Mouse (Mus musculus) liver, embryonic 11.5 days (tissue): Measurements from ENCODE around the gene Rps19. TPM values are rescaled to one million over a fixed set of nuclear protein-coding genes. Genes with fewer than 3 reads are reported as not detected.

ENCODE experiments used
- ATAC-seq: fragments of 200-750 bp; cut with Nextera tagmentation; replicated peaks from 2 replicates; pipeline ENCODE4 v1.8.0; 2017; ENCODE audit warnings: moderate number of reproducible peaks, mild to moderate bottlenecking, moderate TSS enrichment, moderate library complexity; ENCODE audit not compliant: low FRiP score
- DNase-seq: peaks from one replicate; pipeline ENCODE4 v3.0.0-alpha.2; 2017; ENCODE audit warnings: low spot score
- H3K27ac ChIP-seq: fragments of 300-500 bp; sonication (generic); 2 replicates; pipeline ENCODE4 v1.5.1; 2014; ENCODE audit warnings: mild to moderate bottlenecking, low read depth, low read length, control low read depth
- H3K27me3 ChIP-seq: fragments of 300-500 bp; sonication (generic); replicated peaks from 2 replicates; pipeline ENCODE4 v1.6.1; 2014; ENCODE audit warnings: low read length, mixed read lengths; ENCODE audit not compliant: control insufficient read depth, insufficient read depth
- H3K36me3 ChIP-seq: fragments of 300-500 bp; sonication (generic); 2 replicates; pipeline ENCODE4 v1.6.1; 2014; ENCODE audit warnings: mild to moderate bottlenecking, low read length, moderate library complexity, mixed read lengths; ENCODE audit not compliant: control insufficient read depth, insufficient read depth
- H3K4me1 ChIP-seq: fragments of 300-500 bp; sonication (generic); replicated peaks from 2 replicates; pipeline ENCODE4 v1.6.1; 2014; ENCODE audit warnings: low read length, mixed read lengths; ENCODE audit not compliant: control insufficient read depth, insufficient read depth
- H3K4me2 ChIP-seq: fragments of 300-500 bp; sonication (generic); 2 replicates; pipeline ENCODE4 v1.6.1; 2014; ENCODE audit warnings: mild to moderate bottlenecking, control low read depth, moderate library complexity
- H3K4me3 ChIP-seq: fragments of 300-500 bp; sonication (generic); 2 replicates; pipeline ENCODE4 v1.5.1; 2014; ENCODE audit warnings: low read depth, low read length, control low read depth
- H3K9ac ChIP-seq: fragments of 300-500 bp; sonication (generic); 2 replicates; pipeline ENCODE4 v1.6.1; 2014; ENCODE audit warnings: low read depth, low read length, control low read depth
- H3K9me3 ChIP-seq: fragments of 300-500 bp; sonication (generic); 2 replicates; pipeline ENCODE4 v1.6.1; 2016; ENCODE audit warnings: low read length, inconsistent platforms, mixed read lengths; ENCODE audit not compliant: control insufficient read depth
- WGBS: fragments of 180-500 bp; shearing (Covaris S2); extraction: QIAGEN DNeasy Blood & Tissue Kit; methylation state at CpG from one replicate; pipeline ENCODE4 v1.1.7; 2014; 5-methylcytosine and 5-hydroxymethylcytosine counted together
- polyA plus RNA-seq: library from polyadenylated mRNA; unstranded; fragments of >200 nt; fragmentation: Nextera tagmentation; extraction: Ambion mirVana; gene quantifications from 2 replicates; pipeline ENCODE4 v1.2.1, GENCODE M21; 2014

Rps19 gene
- polyA plus RNA-seq, 1 experiment from 2014 or later: 2,620 TPM

- H3K4me3 ChIP-seq: peak overlapping the region; percentile 80
- DNase-seq: no peak
- peaks cover 8% of the 10 kb centered on the region; the same call in 1 of the 2 replicates for H3K36me3 ChIP-seq
- WGBS: 13% methylated on average over 10 of the region's 10 CpGs
- peak overlapping the region; percentile 85 for H3K4me2 ChIP-seq
- peak overlapping the region; percentile 84 for H3K27ac ChIP-seq
- H3K4me1 ChIP-seq: peaks cover 39% of the 10 kb centered on the region
- ATAC-seq: no peak
- no peaks in the 10 kb centered on the region for H3K9me3 ChIP-seq
- peak overlapping the region; percentile 80 for H3K9ac ChIP-seq
- H3K27me3 ChIP-seq: no peaks in the 10 kb centered on the region
These were observed 19.3 kb downstream of the Rps19 start for GRCm38 (mm10) chr7:24903444-24903825.

- peak overlapping the region; percentile 85 for H3K4me2 ChIP-seq
- peak; percentile 91 for DNase-seq
- H3K36me3 ChIP-seq: peaks cover 12% of the 10 kb centered on the region; the same call in 1 of the 2 replicates
- no peaks in the 10 kb centered on the region for H3K9me3 ChIP-seq
- WGBS: under 1% methylated on average over 30 of the region's 30 CpGs
- peak overlapping the region; percentile 80 for H3K4me3 ChIP-seq
- H3K9ac ChIP-seq: peak overlapping the region; percentile 80
- no peaks in the 10 kb centered on the region for H3K27me3 ChIP-seq
- peak; percentile 94 for ATAC-seq
- H3K27ac ChIP-seq: peak overlapping the region; percentile 84
- H3K4me1 ChIP-seq: peaks cover 39% of the 10 kb centered on the region
These were observed 19.9 kb downstream of the Rps19 start for GRCm38 (mm10) chr7:24904070-24904483.

DNA sequence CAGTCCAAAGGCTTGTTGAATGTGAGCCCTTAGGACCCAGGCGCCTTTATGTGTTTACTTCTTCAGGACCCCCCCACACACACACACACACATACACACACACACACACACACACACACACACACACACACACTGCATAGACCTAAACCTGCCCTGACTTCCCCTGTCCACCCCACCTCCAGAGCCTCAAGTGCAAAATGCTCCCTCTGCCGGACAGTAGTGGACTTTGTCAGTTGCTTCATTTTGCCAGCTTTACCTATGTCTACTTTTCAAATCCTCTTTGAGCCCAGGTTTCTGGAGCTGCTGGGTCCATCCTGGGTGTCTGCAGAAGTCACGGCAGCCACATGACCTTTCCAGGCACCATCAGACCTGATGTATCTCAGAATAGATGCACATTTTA lies 20.8 kb downstream of the Rps19 start:
- Histone ChIP-seq H3K9me3 (no peaks in the 10 kb centered on the region), H3K4me3 (peak overlapping the region; percentile 80), H3K4me1 (peaks cover 39% of the 10 kb centered on the region), H3K27ac (peak overlapping the region; percentile 84), H3K36me3 (peaks cover 15% of the 10 kb centered on the region), H3K4me2 (peak overlapping the region; percentile 85), H3K27me3 (no peaks in the 10 kb centered on the region), H3K9ac (peak overlapping the region; percentile 76)
- ATAC-seq (peak; percentile 46), DNase-seq (no peak)
- 18% methylated on average over 3 of the region's 3 CpGs for WGBS

- 27% methylated on average over 6 of the region's 6 CpGs for WGBS
- no peak overlapping the region for H3K27ac ChIP-seq
- no peak overlapping the region for H3K4me3 ChIP-seq
- peaks cover 16% of the 10 kb centered on the region for H3K36me3 ChIP-seq
- H3K4me1 ChIP-seq: peaks cover 39% of the 10 kb centered on the region
- H3K9ac ChIP-seq: no peak overlapping the region
- ATAC-seq: no peak
- no peaks in the 10 kb centered on the region for H3K9me3 ChIP-seq
- DNase-seq: no peak
- no peaks in the 10 kb centered on the region for H3K27me3 ChIP-seq
- peak overlapping the region; percentile 36 for H3K4me2 ChIP-seq
These were observed 22.4 kb downstream of the Rps19 start for GRCm38 (mm10) chr7:24906551-24906950.

- no peak overlapping the region; the same call in 1 of the 2 replicates for H3K27ac ChIP-seq
- WGBS: 29% methylated on average over 13 of the region's 13 CpGs
These were observed 23.1 kb downstream of the Rps19 start for GRCm38 (mm10) chr7:24907211-24907748.

DNA sequence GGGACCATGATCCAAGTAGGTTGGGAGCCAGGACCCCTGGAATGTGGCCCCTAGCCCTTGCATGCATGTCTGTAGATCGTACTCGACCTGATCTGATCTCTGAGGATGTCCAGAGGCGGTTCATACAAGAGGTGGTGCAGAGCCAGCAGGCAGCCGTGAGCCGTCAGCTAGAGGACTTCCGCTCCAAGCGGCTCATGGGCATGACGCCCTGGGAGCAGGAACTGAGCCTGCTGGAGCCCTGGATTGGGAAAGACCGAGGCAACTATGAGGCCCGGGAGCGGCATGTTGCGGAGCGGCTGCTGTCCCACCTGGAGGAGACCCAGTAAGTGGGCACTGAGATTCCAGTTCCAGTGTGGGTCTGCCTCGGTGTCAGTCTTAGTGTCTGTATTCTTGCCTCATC lies 28.3 kb downstream of the Rps19 start:
- H3K36me3 ChIP-seq: peaks cover 36% of the 10 kb centered on the region
- H3K4me1 ChIP-seq: peaks cover 5% of the 10 kb centered on the region
- H3K27me3 ChIP-seq: no peaks in the 10 kb centered on the region
- H3K4me2 ChIP-seq: no peak overlapping the region
- WGBS: 93% methylated on average over 14 of the region's 14 CpGs
- no peak overlapping the region for H3K27ac ChIP-seq
- H3K9me3 ChIP-seq: no peaks in the 10 kb centered on the region
- no peak overlapping the region for H3K4me3 ChIP-seq
- ATAC-seq (no peak), DNase-seq (no peak)
- no peak overlapping the region for H3K9ac ChIP-seq

More at GRCm38 (mm10) chr7:24907211-24907748, 23.1 kb downstream of the Rps19 start:
- H3K9ac ChIP-seq: 0 out of 2 replicates have a peak overlapping the region, but pooled peaks have one; percentile 20
- H3K36me3 ChIP-seq: peaks cover 20% of the 10 kb centered on the region
- H3K4me1 ChIP-seq: peaks cover 32% of the 10 kb centered on the region
- peak overlapping the region; percentile 36 for H3K4me2 ChIP-seq
- H3K27me3 ChIP-seq: no peaks in the 10 kb centered on the region
- H3K9me3 ChIP-seq: no peaks in the 10 kb centered on the region
- ATAC-seq (no peak), DNase-seq (no peak)
- H3K4me3 ChIP-seq: no peak overlapping the region

DNA sequence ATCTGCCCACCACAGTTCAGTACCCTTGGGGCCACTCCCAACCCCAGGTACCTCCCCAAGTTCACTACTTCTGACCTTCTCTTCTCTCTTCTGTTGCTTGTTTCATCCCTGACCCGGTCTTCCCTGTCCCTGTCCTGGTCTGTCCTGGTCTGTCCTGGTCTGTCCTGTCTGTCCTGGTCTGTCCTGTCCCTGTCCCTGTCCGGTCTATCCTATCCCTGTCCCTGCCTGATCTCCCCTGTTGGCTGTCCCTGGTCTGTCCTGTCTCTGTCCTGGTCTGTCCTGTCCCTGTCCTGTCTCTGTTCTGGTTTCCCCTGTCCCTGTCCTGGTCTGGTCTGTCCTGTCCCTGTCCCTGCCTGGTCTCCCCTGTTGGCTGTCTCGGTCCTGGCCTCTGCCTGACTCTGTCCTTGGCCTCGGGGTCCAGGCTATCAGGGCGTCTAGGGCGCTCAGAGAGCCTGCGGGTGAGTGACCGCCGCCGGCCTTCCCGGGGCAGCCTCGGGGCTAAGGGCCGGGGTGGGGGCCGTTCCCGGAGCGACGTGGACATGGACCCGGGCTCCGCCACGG lies 34.7 kb downstream of the Rps19 start:
- 89% methylated on average over 20 of the region's 20 CpGs for WGBS
- Histone ChIP-seq H3K4me3 (no peak overlapping the region), H3K9me3 (no peaks in the 10 kb centered on the region), H3K4me2 (no peak overlapping the region), H3K27me3 (no peaks in the 10 kb centered on the region), H3K9ac (no peak overlapping the region), H3K4me1 (no peaks in the 10 kb centered on the region), H3K27ac (no peak overlapping the region), H3K36me3 (peaks cover 48% of the 10 kb centered on the region)
- 0 out of 2 replicates have a peak, but pooled peaks have one; percentile 27 for ATAC-seq
- DNase-seq: no peak

DNA sequence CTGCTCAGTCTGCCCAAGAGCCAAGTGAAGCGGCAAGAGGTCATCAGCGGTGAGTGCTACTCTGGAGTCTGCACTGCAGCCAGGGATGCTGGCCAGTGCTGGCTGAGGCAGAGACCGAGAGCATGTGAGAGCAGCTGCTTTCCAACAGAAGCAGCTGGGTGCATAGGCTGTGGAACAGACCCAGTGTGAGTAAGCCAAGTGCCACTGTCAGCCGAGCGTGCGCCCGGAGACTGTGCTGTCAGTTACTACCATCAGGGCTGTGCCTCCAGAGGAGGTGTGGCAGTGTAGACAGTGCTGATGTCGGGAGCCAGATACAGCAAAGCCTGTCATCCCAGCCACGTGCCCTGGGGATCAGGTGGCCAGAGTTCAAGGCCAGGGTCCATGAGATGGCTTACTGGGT lies 35.6 kb downstream of the Rps19 start:
- no peaks in the 10 kb centered on the region for H3K4me1 ChIP-seq
- H3K9me3 ChIP-seq: no peaks in the 10 kb centered on the region
- DNase-seq: no peak
- H3K4me2 ChIP-seq: no peak overlapping the region
- WGBS: 85% methylated on average over 9 of the region's 9 CpGs
- H3K36me3 ChIP-seq: peaks cover 57% of the 10 kb centered on the region
- H3K9ac ChIP-seq: no peak overlapping the region
- H3K4me3 ChIP-seq: no peak overlapping the region
- H3K27me3 ChIP-seq: no peaks in the 10 kb centered on the region
- H3K27ac ChIP-seq: no peak overlapping the region
- no peak for ATAC-seq

- ATAC-seq (no peak), DNase-seq (no peak)
- WGBS: 61% methylated on average over 6 of the region's 6 CpGs
- no peak overlapping the region for H3K4me2 ChIP-seq
- no peak overlapping the region for H3K9ac ChIP-seq
- H3K4me3 ChIP-seq: no peak overlapping the region
- no peak overlapping the region for H3K27ac ChIP-seq
- H3K36me3 ChIP-seq: peaks cover 2% of the 10 kb centered on the region; the same call in 1 of the 2 replicates
- no peaks in the 10 kb centered on the region for H3K9me3 ChIP-seq
- 0 out of 2 replicates have a peak, but pooled peaks cover 2% of the 10 kb centered on the region for H3K4me1 ChIP-seq
- peaks cover 73% of the 10 kb centered on the region for H3K27me3 ChIP-seq
These were observed 46.3 kb downstream of the Rps19 start for GRCm38 (mm10) chr7:24930475-24930874.
